Mouse (Mus musculus) cortical plate, adult 2 months (tissue): ENCODE measurements around the gene Gper1. TPM values are rescaled to one million over a fixed set of nuclear protein-coding genes. Genes with fewer than 3 reads are reported as not detected.

Experiments
- H3K27ac ChIP-seq: fragments of 200-500 bp; 2 replicates; pipeline ENCODE4 v1.5.1; 2012; ENCODE audit warnings: low read length, control low read depth, inconsistent platforms; ENCODE audit not compliant: insufficient read depth
- H3K4me1 ChIP-seq: fragments of 200-500 bp; 2 replicates; pipeline ENCODE4 v1.6.1; 2011; ENCODE audit warnings: low read length; ENCODE audit not compliant: control insufficient read depth, insufficient read depth
- H3K4me3 ChIP-seq: fragments of 200-500 bp; 2 replicates; pipeline ENCODE4 v1.5.1; 2011; ENCODE audit warnings: mild to moderate bottlenecking, low read length, control low read depth; ENCODE audit not compliant: insufficient read depth
- CTCF ChIP-seq: fragments of 200-500 bp; IDR thresholded peaks from 2 replicates; pipeline ENCODE4 v1.5.1; 2011; ENCODE audit warnings: mild to moderate bottlenecking, control low read depth, low read length; ENCODE audit not compliant: insufficient read depth; ENCODE audit errors: extremely low read depth
- POLR2A ChIP-seq: fragments of 200-500 bp; IDR thresholded peaks from 2 replicates; pipeline ENCODE4 v1.6.1; 2011; ENCODE audit warnings: mild to moderate bottlenecking, low read length, control low read depth; ENCODE audit not compliant: insufficient read depth; ENCODE audit errors: extremely low read depth
- polyA plus RNA-seq: library from polyadenylated mRNA; depleted of rRNA; stranded (reverse); fragments of >200 nt; gene quantifications from 2 replicates; pipeline ENCODE4 v1.2.3, GENCODE M21; 2012

The Gper1 gene
- polyA plus RNA-seq, 1 experiment, result 4.8 TPM

GRCm38 (mm10) chr5:139440451-139440850 is 17.5 kb downstream of the Gper1 start:
- Histone ChIP-seq H3K27ac (0 out of 2 replicates have a peak overlapping the region, but pooled peaks have one; percentile 5), H3K4me1 (peaks cover 13% of the 10 kb centered on the region), H3K4me3 (no peak overlapping the region)
- TF ChIP-seq CTCF (no peak), POLR2A (no peak)

- H3K27ac ChIP-seq, result 0 out of 2 replicates have a peak overlapping the region, but pooled peaks have one; percentile 5
- TF ChIP-seq POLR2A, result no peak
- no peak for TF ChIP-seq CTCF
- peaks cover 12% of the 10 kb centered on the region for H3K4me1 ChIP-seq
- H3K4me3 ChIP-seq, result no peak overlapping the region
These were observed 18.2 kb downstream of the Gper1 start for GRCm38 (mm10) chr5:139440926-139441725.

- TF ChIP-seq CTCF (no peak), POLR2A (no peak)
- Histone ChIP-seq H3K4me1 (peaks cover 12% of the 10 kb centered on the region), H3K4me3 (no peak overlapping the region), H3K27ac (no peak overlapping the region)
These were observed 18.7 kb downstream of the Gper1 start for GRCm38 (mm10) chr5:139441726-139442018.

GRCm38 (mm10) chr5:139442428-139442827 is 19.5 kb downstream of the Gper1 start:
- Histone ChIP-seq H3K27ac (peak overlapping the region; percentile 83), H3K4me1 (peaks cover 12% of the 10 kb centered on the region), H3K4me3 (no peak overlapping the region)
- no peak for TF ChIP-seq CTCF
- TF ChIP-seq POLR2A, result no peak

GRCm38 (mm10) chr5:139442962-139443361 is 20.0 kb downstream of the Gper1 start:
- H3K4me1 ChIP-seq, result peaks cover 12% of the 10 kb centered on the region
- no peak for TF ChIP-seq CTCF
- TF ChIP-seq POLR2A, result no peak
- no peak overlapping the region for H3K4me3 ChIP-seq
- peak overlapping the region; percentile 81 for H3K27ac ChIP-seq

GRCm38 (mm10) chr5:139445258-139445657 is 22.3 kb downstream of the Gper1 start:
- 0 out of 2 replicates have a peak, but pooled peaks have one; percentile 16 for TF ChIP-seq CTCF
- no peak for TF ChIP-seq POLR2A
- Histone ChIP-seq H3K4me1 (peaks cover 12% of the 10 kb centered on the region), H3K4me3 (no peak overlapping the region), H3K27ac (no peak overlapping the region)

- no peak overlapping the region for H3K4me3 ChIP-seq
- TF ChIP-seq POLR2A, result no peak
- TF ChIP-seq CTCF, result no peak
- peaks cover 6% of the 10 kb centered on the region for H3K4me1 ChIP-seq
- no peak overlapping the region for H3K27ac ChIP-seq
These were observed 25.1 kb downstream of the Gper1 start for GRCm38 (mm10) chr5:139448025-139448424.

- TF ChIP-seq POLR2A, result no peak
- TF ChIP-seq CTCF, result no peak
- no peak overlapping the region for H3K4me3 ChIP-seq
- H3K4me1 ChIP-seq, result peaks cover 6% of the 10 kb centered on the region
- H3K27ac ChIP-seq, result no peak overlapping the region
These were observed 26.3 kb downstream of the Gper1 start for GRCm38 (mm10) chr5:139449161-139449791.

DNA sequence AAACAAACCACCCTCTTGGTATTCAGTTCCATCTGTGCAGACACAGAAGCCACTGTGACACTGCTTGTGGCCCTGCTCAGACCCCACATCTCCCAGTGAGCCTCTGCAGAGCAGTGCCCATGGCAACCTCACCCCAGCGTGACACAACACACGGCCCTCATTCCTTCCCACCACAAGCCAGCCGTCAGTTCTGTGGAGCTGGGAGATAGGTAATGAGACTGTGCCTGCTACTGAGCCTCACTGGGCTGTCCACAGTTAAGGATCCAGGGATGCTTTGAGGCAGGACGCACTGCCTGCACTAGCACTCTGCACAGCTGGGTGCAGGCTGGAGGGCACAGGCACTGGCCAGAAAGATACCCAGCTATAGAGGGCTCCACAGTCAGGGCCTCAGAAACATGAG is 27.0 kb downstream of the Gper1 start:
- H3K27ac ChIP-seq, result no peak overlapping the region
- no peak for TF ChIP-seq POLR2A
- TF ChIP-seq CTCF, result no peak
- peaks cover 6% of the 10 kb centered on the region for H3K4me1 ChIP-seq
- H3K4me3 ChIP-seq, result no peak overlapping the region

GRCm38 (mm10) chr5:139453031-139453430 is 30.1 kb downstream of the Gper1 start:
- Histone ChIP-seq H3K27ac (peak overlapping the region; percentile 54; the same call in 1 of the 2 replicates), H3K4me1 (peaks cover 6% of the 10 kb centered on the region), H3K4me3 (no peak overlapping the region)
- TF ChIP-seq CTCF (no peak), POLR2A (peak; percentile 32; the same call in 1 of the 2 replicates)
